Mouse (Mus musculus) cerebellum, adult 2 months (tissue): Measurements from ENCODE around the gene Pusl1.

Experiments
- CTCF ChIP-seq: fragments of 200-500 bp; IDR thresholded peaks from 2 replicates; pipeline ENCODE4 v1.5.1; 2011; ENCODE audit warnings: low read depth, mild to moderate bottlenecking, control low read depth, low read length, moderate library complexity, borderline replicate concordance; ENCODE audit not compliant: insufficient read depth
- POLR2A ChIP-seq: fragments of 200-500 bp; IDR thresholded peaks from 2 replicates; pipeline ENCODE4 v1.6.1; 2011; ENCODE audit warnings: low read length, control low read depth, borderline replicate concordance; ENCODE audit not compliant: insufficient read depth

DNA sequence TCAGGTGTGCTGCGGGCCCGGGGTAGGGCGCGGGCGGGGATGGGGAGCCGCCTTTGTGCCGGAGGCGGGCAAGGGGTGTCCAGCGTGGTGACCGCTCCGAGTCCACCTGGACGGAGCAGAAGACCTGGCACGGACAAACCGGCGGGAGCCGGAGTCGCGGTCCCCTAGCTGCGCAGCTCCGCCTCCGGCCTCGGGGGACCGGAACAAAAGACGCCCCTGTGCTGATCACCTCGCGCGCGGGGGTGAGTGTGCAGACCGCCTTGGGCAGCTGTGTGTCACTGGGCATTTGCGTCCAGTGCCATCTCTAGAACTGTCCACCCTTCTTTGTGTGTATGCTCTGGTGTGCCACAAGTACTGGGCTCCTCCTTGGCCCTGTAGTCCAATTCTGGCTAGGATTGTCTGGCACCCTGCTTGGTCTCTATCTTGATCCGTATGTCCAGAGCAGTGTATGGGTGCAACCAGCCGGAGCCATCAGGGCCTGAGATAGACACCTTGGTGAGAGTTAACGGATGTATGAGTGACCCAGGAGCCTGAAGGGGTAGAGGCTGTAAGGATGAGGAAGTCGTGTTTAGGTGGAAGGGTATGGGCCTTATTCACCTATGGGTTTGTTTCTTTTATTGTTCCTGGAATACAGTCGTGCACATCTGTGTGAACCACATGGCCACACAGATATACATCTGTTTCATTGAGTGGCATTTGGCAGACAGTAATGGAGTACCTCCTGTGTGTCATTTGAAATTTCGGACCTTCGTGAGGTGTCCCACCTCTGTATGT lies 1.0 kb upstream of the Pusl1 start:
- TF ChIP-seq POLR2A = no peak
- no peak for TF ChIP-seq CTCF
